Mouse (Mus musculus) heart, embryonic 16.5 days (tissue): ENCODE results near the gene Col5a1. TPM values are rescaled to one million over a fixed set of nuclear protein-coding genes. Genes with fewer than 3 reads are reported as not detected.

ENCODE experiments used
- ATAC-seq: fragments of 200-750 bp; cut with Nextera tagmentation; replicated peaks from 2 replicates; pipeline ENCODE4 v1.8.0; 2017; ENCODE audit warnings: moderate number of reproducible peaks; ENCODE audit not compliant: insufficient read depth, low FRiP score; ENCODE audit errors: extremely low read depth
- H3K27ac ChIP-seq: fragments of 300-500 bp; sonication (generic); 2 replicates; pipeline ENCODE4 v1.5.1; 2014; ENCODE audit warnings: mild to moderate bottlenecking, low read length, control low read depth, moderate library complexity
- H3K27me3 ChIP-seq: fragments of 300-500 bp; sonication (generic); 2 replicates; pipeline ENCODE4 v1.6.1; 2014; ENCODE audit warnings: low read length, mixed read lengths; ENCODE audit not compliant: control insufficient read depth, insufficient read depth
- H3K36me3 ChIP-seq: fragments of 300-500 bp; sonication (generic); 2 replicates; pipeline ENCODE4 v1.6.1; 2014; ENCODE audit not compliant: control insufficient read depth, insufficient read depth
- H3K4me1 ChIP-seq: fragments of 300-500 bp; sonication (generic); 2 replicates; pipeline ENCODE4 v1.6.1; 2014; ENCODE audit warnings: low read length, mixed read lengths; ENCODE audit not compliant: control insufficient read depth, insufficient read depth
- H3K4me2 ChIP-seq: fragments of 300-500 bp; sonication (generic); 2 replicates; pipeline ENCODE4 v1.6.1; 2014; ENCODE audit warnings: low read depth, mild to moderate bottlenecking, control low read depth, low read length
- H3K4me3 ChIP-seq: fragments of 300-500 bp; sonication (generic); 2 replicates; pipeline ENCODE4 v1.5.1; 2014; ENCODE audit warnings: mild to moderate bottlenecking, control low read depth, low read length
- H3K9ac ChIP-seq: fragments of 300-500 bp; sonication (generic); 2 replicates; pipeline ENCODE4 v1.6.1; 2014; ENCODE audit warnings: low read length, control low read depth
- H3K9me3 ChIP-seq: fragments of 300-500 bp; sonication (generic); replicated peaks from 2 replicates; pipeline ENCODE4 v1.6.1; 2016; ENCODE audit warnings: low read length; ENCODE audit not compliant: control insufficient read depth
- WGBS: fragments of 180-500 bp; shearing (Covaris S2); extraction: QIAGEN DNeasy Blood & Tissue Kit; methylation state at CpG from one replicate; pipeline ENCODE4 v1.1.7; 2014; 5-methylcytosine and 5-hydroxymethylcytosine counted together
- polyA plus RNA-seq: library from polyadenylated mRNA; unstranded; fragments of >200 nt; fragmentation: Nextera tagmentation; extraction: Ambion mirVana; gene quantifications from 2 replicates; pipeline ENCODE4 v1.2.1, GENCODE M21; 2015

The Col5a1 gene
- polyA plus RNA-seq, 1 experiment from 2014 or later = 73.7 TPM

DNA sequence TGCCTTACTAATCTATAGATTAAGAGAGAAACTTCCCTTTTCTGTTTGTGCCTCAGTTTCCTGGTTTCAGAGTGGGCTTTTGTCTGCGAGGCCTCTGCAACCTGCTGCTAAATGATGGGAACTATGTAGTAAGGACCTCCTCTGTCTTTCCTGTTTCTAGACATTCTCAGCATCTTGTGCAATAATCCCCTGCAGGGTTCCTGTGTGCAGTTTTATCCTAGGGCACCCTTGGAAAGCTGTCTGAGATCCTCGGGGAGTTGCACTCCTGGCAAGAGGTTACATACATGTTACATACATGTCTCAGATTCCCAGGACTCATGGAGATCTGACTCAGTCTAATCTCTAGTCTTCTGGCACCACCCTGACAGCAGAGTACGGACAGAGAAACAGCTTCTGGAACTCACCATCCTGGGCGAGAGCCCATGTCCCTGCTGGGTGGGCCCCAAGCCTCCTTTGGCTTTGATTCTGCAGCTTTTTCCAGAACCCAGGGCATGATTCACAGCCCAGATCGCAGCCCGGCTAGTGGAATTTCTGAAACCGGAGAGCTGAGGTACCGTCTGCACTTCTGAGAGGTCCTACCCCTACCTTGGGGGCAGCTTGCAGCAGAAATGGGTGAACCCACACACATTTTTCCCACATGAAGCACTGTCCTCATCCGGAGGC is 24.5 kb upstream of the Col5a1 start:
- Histone ChIP-seq H3K27ac (no peak overlapping the region), H3K9ac (no peak overlapping the region), H3K36me3 (no peaks in the 10 kb centered on the region), H3K27me3 (no peaks in the 10 kb centered on the region), H3K4me3 (no peak overlapping the region), H3K4me2 (no peak overlapping the region), H3K9me3 (no peaks in the 10 kb centered on the region), H3K4me1 (peaks cover 11% of the 10 kb centered on the region)
- no peak for ATAC-seq
- 48% methylated on average over 9 of the region's 9 CpGs for WGBS

DNA sequence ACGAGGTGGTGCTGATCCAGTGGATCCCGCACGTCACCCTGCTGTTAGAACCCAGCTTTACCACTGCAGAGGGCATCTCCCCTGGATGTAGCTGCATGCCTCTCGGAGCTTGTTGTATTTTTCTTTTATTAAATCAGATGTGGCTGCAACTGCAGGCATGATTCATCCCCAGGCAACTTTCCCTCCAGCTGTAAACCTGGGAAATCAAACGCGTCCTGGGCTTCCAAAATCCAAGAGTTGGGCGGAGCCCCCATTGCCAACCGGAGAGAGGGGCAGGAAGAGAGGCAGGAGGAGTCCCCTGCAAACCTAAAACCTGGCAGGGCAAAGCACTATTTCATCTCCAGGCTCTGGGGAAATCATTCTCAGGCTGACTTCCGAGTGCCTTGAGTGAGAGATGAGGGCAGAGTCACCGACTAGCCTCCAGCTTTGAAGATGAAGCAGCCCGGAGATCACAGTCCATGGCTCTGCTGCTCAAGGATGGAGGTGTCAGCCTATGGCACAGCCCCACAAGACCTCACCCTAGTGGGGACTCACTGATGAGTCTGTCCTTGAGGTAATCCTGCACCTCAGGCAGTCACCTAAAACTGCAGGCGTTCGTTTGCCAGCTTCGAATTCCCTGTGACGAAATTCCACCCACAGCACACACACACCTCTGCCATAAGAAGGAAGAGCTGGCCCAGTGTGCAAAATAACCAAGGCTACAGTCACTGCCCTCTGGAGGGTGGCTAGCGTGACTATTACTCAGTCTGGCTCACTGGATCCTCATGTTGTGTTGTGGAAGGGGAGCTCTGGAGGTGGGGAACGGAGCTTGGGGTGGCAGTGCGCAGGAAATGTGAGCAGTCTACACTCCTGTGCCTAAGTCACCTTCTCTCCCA is 21.5 kb upstream of the Col5a1 start:
- no peak for ATAC-seq
- no peaks in the 10 kb centered on the region for H3K4me1 ChIP-seq
- WGBS = 66% methylated on average over 18 of the region's 18 CpGs
- no peaks in the 10 kb centered on the region for H3K27me3 ChIP-seq
- no peak overlapping the region for H3K9ac ChIP-seq
- no peak overlapping the region for H3K4me3 ChIP-seq
- no peak overlapping the region for H3K4me2 ChIP-seq
- no peak overlapping the region for H3K27ac ChIP-seq
- H3K36me3 ChIP-seq = no peaks in the 10 kb centered on the region
- H3K9me3 ChIP-seq = no peaks in the 10 kb centered on the region

DNA sequence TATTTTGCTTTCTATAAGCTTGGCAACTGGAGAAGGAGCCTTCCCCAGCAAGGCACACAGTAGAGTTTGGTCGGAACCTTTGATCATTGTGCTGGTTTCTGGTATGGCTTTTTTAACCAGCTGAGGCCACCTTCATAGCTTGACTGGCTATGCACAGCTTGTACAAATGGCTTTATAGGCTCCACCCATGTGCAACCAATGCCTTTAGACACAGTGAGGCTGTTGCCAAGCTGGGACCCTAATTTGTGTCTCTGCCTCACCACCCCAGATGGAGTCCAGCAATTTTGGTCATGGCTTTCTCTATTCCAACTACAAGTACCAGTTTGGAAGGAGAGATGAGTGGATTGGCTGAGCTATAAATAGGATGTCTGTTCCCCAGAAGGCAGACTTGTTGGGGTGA is 15.6 kb upstream of the Col5a1 start:
- no peaks in the 10 kb centered on the region for H3K27me3 ChIP-seq
- H3K27ac ChIP-seq = no peak overlapping the region
- H3K4me3 ChIP-seq = no peak overlapping the region
- WGBS = 87% methylated on average over 1 of the region's 1 CpGs
- no peak overlapping the region for H3K9ac ChIP-seq
- H3K9me3 ChIP-seq = no peaks in the 10 kb centered on the region
- ATAC-seq = no peak
- 0 out of 2 replicates have a peak, but pooled peaks cover 3% of the 10 kb centered on the region for H3K4me1 ChIP-seq
- H3K4me2 ChIP-seq = no peak overlapping the region
- H3K36me3 ChIP-seq = no peaks in the 10 kb centered on the region

DNA sequence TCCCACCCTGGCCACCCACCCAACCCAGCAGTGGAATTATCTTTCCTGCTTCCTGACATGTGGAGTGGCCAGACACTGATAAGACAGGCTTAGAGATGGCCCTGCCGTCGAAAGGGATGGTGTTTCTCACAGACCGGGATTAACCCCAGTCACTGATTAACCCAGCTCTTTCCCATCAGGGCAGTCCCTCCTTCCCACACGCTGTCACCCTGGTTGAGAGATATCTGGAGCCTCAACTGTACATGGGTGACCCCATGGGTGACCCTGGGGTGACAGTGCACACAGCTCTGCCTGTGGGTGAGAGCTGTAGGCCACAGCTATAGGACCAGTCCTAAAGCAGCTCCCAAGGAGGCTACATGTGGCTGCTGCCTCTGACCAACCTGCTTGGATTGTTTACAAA is 15.2 kb upstream of the Col5a1 start:
- Histone ChIP-seq H3K27me3 (no peaks in the 10 kb centered on the region), H3K4me3 (no peak overlapping the region), H3K36me3 (no peaks in the 10 kb centered on the region), H3K27ac (no peak overlapping the region), H3K9me3 (no peaks in the 10 kb centered on the region), H3K4me2 (no peak overlapping the region), H3K4me1 (0 out of 2 replicates have a peak, but pooled peaks cover 3% of the 10 kb centered on the region), H3K9ac (no peak overlapping the region)
- ATAC-seq = no peak
- 20% methylated on average over 4 of the region's 4 CpGs for WGBS

DNA sequence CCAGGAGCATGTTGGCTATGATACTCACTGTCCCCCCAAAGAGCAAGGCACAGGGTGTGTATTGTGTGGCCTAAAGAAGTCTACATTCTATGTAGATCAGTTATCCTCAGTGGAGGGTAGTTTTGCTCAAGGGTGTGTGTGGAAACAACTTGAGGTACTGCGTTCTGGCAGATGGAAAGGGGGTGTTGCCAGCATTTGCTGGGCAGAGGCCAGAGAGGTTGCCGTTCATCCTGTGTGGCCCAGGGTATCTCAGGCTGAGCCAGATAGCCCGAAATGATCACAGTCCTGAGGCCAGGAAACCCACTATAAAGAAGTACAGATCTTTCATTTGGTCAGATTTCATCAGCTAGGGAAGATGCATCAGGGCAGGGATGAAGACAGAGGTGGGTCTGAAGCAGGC is 13.9 kb upstream of the Col5a1 start:
- Histone ChIP-seq H3K4me3 (no peak overlapping the region), H3K4me1 (0 out of 2 replicates have a peak, but pooled peaks cover 3% of the 10 kb centered on the region), H3K4me2 (no peak overlapping the region), H3K27me3 (no peaks in the 10 kb centered on the region), H3K9me3 (no peaks in the 10 kb centered on the region), H3K36me3 (no peaks in the 10 kb centered on the region), H3K9ac (no peak overlapping the region), H3K27ac (no peak overlapping the region)
- WGBS = 47% methylated on average over 3 of the region's 3 CpGs
- ATAC-seq = no peak; the same call in 1 of the 2 replicates

DNA sequence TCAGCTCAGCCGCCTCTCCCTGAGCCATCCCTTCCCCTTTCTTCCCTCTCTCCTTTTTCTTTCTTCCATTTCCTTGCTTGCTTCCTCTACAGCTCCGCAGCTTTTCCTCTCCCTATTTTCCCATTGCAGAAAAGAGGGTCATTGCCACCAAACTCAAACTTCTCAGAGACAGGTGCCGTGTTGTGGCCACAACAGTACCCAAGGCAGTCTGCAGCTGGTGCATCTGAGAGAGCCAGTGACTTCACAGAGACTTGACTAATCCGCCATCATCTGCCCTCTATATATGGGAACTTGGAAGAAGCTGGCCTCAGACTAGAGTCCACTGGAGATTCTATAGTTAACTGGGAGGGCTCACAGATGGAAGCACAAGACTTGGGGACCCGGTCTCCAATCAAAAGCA is 13.2 kb upstream of the Col5a1 start:
- no peak overlapping the region for H3K4me2 ChIP-seq
- WGBS = 65% methylated on average over 5 of the region's 5 CpGs
- H3K4me3 ChIP-seq = no peak overlapping the region
- H3K27ac ChIP-seq = no peak overlapping the region
- H3K27me3 ChIP-seq = no peaks in the 10 kb centered on the region
- no peak for ATAC-seq
- no peaks in the 10 kb centered on the region for H3K9me3 ChIP-seq
- H3K4me1 ChIP-seq = 0 out of 2 replicates have a peak, but pooled peaks cover 3% of the 10 kb centered on the region
- no peak overlapping the region for H3K9ac ChIP-seq
- H3K36me3 ChIP-seq = no peaks in the 10 kb centered on the region

DNA sequence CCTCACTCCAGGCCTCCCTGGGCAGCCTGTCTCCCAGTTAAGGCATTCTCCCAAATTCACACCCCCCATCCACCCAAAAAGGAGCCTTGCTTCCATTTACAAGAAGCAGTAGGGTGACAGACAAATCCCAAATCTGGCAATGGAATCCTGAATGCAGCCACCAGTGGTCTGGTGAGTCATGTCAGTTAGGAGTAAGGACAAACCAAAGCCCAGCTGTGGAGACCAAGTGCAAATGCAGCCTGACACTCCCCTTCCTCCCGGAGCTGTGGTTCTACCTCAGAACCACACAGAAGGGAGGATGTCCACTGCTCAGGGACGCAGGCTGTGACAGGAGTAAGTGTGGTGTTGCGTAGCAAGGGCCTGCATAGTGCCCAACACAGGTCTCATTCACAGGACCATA is 11.6 kb upstream of the Col5a1 start:
- no peak overlapping the region for H3K4me2 ChIP-seq
- H3K27ac ChIP-seq = no peak overlapping the region
- ATAC-seq = no peak
- no peaks in the 10 kb centered on the region for H3K36me3 ChIP-seq
- 0 out of 2 replicates have a peak, but pooled peaks cover 3% of the 10 kb centered on the region for H3K4me1 ChIP-seq
- H3K27me3 ChIP-seq = no peaks in the 10 kb centered on the region
- WGBS = 79% methylated on average over 3 of the region's 3 CpGs
- H3K9ac ChIP-seq = no peak overlapping the region
- no peak overlapping the region for H3K4me3 ChIP-seq
- no peaks in the 10 kb centered on the region for H3K9me3 ChIP-seq

DNA sequence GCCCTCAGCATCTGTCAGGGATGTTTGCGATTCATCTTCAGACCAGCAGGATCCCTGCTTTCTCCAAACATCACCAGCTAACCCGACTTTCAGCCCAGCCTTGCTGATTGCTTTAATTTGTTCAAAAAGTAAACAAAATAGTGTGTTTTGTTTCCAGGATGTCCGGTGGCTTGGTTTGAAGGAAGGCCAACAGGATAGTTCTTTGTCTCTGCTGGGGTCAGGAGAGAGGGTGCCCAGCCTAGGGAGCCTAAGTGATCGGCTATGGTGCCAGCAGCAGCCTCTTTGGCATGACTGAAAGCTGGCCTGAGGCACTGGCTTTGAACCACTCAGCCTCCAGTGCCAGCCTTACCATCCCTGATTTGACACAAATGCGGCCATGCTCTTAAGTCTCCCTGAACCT is 11.0 kb upstream of the Col5a1 start:
- Histone ChIP-seq H3K4me2 (no peak overlapping the region), H3K36me3 (no peaks in the 10 kb centered on the region), H3K9ac (no peak overlapping the region), H3K4me3 (no peak overlapping the region), H3K9me3 (no peaks in the 10 kb centered on the region), H3K27ac (no peak overlapping the region), H3K27me3 (no peaks in the 10 kb centered on the region), H3K4me1 (peaks cover 4% of the 10 kb centered on the region; the same call in 1 of the 2 replicates)
- ATAC-seq = no peak
- WGBS = 63% methylated on average over 5 of the region's 5 CpGs

DNA sequence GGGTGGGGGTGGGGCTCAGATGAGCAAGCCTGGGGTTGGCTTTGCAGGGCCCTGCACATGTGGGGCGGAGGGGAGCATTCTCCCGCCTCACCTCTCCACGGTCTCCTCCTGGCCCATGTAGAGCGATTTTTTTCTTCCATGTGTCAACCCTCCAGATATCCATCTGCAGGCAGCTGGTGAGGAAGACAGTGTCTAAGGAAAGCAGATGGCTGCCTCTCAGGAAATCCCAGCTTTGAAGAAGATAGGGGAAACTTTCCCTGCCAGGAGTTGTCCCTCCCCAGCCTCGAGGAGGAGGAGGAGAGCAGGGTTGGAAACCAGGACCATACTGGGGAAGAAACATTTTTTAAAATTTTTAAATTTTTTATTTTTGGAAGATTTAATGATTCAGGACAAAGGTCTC is 10.4 kb upstream of the Col5a1 start:
- H3K4me2 ChIP-seq = no peak overlapping the region
- no peak overlapping the region for H3K4me3 ChIP-seq
- no peaks in the 10 kb centered on the region for H3K9me3 ChIP-seq
- ATAC-seq = no peak
- WGBS = 60% methylated on average over 5 of the region's 5 CpGs
- no peak overlapping the region for H3K9ac ChIP-seq
- H3K4me1 ChIP-seq = peaks cover 3% of the 10 kb centered on the region; the same call in 1 of the 2 replicates
- no peak overlapping the region for H3K27ac ChIP-seq
- H3K27me3 ChIP-seq = no peaks in the 10 kb centered on the region
- no peaks in the 10 kb centered on the region for H3K36me3 ChIP-seq
